Mouse (Mus musculus) hematopoietic stem cell, adult 5-6 weeks (primary cell): ENCODE results near the gene H2-DMb2. TPM values are rescaled to one million over a fixed set of nuclear protein-coding genes. Genes with fewer than 3 reads are reported as not detected.

Source experiments
- ATAC-seq, 2 experiments: fragments of 125-278 bp in 1 of 2; replicated peaks in 1 of 2; 2 replicates each; pipeline ENCODE4 v1.8.0; 2016 to 2017; ENCODE audit warnings: inconsistent platforms in 2 of 2, mild to moderate bottlenecking in 2 of 2, moderate number of reproducible peaks in 2 of 2, low read depth in 1 of 2, moderate TSS enrichment in 1 of 2; ENCODE audit not compliant: low FRiP score in 2 of 2, poor library complexity in 2 of 2, severe bottlenecking in 2 of 2, insufficient read depth in 1 of 2, low TSS enrichment in 1 of 2
- total RNA-seq: library from RNA; stranded (forward); fragments of 172-1452, 232-1000 nt; gene quantifications from 2 replicates; pipeline ENCODE4 v1.2.3, GENCODE M21; 2017

H2-DMb2 gene
- total RNA-seq, 1 experiment from 2014 or later = 4.6 TPM

DNA sequence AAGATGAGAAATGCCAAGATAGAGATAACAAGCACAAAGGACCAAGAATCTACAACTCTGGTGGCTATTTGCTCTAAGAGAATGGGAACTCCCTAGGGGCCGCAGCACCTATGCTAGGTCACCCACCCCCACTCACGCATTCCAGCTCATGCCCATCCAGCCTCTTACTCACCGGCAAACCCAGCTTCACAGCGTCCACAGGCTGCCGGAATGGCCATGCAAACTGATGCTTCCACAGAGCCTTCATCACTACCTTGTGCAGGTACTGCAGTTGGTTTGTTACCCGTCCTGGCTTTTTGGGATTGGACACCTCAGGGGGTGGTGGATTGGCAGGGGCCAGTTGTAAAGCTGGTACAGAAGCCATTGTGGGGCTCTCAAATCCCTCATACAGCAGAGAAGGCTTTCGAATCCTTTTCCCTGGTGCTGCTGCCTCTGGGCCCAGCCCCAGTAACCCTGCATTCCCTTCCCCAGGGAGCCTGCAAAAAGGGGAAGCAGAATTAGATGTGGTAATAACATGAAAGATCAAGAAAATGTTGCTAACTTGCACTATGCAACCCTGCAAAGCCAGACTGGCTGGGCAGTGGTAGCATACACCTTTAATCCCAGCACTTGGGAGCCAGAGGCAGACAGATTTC lies 26.3 kb upstream of the H2-DMb2 start:
- ATAC-seq = no peak

DNA sequence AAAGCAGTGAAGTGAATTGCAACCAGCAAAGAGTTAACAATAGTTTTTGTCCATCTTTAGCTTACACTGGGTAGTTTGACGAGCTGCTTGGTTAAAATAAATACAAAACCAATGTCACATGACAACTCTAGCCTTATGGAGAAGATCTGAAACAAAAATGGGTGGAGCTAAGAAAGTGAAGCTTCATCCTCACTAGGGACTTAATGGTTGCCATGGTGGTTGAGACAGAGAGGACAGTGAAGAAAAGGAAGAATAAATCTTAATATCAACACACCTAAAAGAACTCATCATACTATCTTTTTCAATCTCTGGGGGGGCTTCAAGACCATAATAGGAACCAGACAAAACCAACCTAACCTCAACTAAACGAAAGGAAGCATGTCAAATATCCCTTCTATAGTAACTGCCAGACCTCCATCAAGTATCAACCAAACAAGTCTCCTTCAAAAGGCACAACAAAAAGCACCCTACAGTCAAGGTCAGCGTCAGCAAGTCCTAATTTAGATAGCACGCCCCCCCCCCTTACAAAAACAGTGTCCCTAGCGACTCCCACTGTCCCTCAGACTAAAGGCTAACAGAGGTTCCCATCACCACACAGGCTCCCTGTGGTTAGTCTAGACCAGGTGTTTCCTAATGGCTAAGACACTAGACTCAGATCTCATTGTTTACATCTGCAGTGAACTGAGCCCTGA lies 25.5 kb upstream of the H2-DMb2 start:
- ATAC-seq = no peak

DNA sequence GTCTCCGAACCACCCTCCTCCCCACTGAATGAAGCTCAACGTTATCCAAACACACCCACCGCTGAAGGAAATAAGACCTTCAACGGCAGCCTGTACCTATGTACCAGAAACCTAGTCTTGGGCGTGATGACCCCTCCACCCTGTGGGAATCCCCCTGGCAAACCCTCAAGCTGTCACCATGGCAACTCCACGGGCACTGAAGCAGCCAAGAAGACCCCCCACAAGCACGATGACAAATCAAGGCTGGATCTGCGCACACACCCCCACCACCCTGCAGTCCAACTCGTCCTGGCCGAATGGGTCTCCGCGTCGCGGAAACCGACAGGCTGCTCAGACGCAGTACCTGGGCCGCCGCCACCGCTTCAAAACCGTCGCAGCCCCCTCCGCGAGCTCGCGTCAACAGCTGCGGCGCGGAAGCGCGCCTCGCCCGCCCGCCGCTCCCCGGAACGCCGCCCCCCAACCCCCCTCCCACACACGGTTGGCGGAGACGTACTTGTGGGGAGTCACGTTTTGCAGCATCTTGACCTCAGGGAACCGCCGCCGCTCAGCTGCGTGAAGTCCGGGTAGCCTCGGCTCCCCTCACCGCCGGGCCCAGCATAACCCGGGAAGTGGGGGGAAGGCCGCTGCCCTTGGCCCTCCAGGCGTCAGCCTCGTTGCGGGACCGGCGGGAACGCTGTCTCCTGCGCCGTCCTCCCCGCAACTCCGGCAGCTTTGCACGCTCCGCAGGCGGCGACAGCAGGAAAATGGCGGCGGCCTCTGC lies 24.8 kb upstream of the H2-DMb2 start:
- no peak for ATAC-seq

DNA sequence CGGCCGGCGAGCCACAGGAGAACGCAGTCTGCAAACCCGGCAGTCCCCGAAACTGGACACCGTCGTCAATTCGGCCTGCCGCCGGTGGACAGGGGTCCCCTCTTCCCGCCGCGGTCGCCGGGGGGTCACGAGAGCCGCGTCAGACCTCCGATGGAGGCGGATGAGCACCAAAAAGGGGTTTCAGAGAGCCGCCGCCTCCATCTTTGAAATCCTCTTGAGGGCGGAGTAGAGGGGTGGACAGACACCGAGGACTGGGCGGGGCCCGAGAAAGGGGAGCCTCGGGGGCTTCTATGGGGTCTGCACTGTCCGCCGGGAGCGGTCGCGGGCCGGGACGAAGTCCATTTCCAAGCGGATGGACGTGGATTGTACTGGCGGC lies 24.2 kb upstream of the H2-DMb2 start:
- ATAC-seq = no peak; a peak in 1 of 4 replicates

DNA sequence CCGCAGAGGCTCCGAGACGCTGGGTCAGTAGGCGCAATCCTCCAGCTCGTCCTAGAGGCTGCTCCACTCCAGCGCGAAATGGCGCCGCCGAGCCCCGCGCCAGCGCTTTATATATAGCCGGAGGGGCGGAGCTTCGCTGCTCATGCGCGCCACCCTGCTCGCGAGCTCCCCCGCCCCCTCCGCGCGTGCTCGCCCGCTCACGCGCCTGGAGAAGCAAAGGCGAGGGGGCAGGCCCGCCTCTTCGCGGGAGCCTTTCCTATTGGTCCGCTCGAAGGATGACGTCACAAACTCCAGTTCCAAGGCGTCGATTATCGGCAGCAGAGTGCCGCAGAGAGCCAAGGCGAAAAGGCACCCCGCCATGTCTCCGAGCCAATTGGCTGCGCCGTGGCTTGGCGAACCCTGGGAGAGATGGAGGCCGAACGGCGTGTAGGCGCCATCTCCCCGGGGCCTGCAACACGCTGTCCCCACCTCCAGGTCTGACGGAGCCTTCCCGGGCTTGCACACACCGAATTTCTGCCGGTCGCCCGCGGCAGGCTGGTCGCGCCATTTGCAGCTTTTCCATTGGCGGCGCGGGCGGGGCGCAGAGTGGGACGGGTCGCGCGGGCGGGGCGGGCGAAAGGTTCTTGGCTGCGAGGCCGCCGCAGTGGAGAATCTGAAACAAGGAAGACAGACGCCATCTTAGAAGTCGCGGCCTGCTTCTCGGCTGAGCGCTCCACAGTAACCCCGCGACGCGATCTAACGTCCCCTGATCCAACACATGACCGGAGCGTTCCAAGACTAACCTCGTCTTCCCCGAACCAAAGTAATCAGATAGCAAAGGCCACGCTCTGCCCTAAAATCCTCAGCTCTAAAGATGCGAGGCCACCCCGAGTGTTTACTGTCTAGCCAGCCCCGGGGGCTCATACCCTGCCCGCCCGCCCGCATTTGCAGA lies 23.6 kb upstream of the H2-DMb2 start, which contains the start of gene H2-DMa:
Gene H2-DMa, plus strand, starts transcription at position 293 of the 931 bp plus-strand sequence.
- ATAC-seq = peak; percentile 50 to 57

DNA sequence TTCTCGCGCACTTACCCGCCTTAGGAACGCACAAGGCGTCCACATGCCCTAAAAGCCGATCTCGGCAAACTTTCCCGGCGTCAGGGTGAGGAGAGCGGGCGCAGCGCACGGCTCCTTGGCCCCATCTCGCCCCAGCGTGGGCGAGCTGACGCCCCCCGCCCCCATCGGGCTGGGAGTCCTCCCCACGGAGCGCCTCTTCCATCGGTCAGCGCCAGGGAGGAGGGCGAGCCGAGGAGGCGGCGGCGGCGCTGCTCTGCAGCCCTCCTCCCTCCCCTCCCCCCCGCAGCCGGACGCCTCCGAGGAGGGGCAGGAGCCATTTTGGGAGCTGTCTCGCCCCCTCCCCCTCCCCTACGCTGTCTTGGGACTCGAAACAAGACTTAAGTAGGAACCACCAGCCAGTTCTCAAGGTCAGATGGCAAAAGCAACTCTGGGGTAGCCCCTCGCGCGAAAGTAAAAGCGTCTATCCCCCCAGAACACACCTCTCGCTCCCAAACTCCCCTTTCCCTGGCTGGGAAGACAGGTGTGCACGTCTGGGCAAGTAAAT lies 22.9 kb upstream of the H2-DMb2 start:
- ATAC-seq = no peak

DNA sequence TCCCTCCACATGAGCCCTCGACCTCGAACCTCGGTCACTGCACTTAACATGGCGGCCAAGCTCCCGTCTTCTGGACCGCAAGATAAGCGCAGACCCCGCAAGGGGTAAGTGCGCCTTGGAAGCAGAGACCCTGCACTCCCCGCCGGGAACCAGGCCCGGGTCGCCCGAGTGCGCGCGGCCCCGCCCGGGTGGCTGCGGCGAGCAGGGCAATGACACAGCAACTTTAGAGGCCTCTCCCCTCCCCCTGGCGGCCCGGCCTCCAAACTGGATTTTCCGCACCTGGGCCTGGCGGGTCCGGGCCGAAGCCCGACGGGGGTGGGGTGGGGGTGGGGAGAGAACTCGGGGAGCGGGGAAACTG lies 22.3 kb upstream of the H2-DMb2 start:
- peak in 1 of 2 experiments; percentile 16; a peak in 2 of 4 replicates for ATAC-seq

DNA sequence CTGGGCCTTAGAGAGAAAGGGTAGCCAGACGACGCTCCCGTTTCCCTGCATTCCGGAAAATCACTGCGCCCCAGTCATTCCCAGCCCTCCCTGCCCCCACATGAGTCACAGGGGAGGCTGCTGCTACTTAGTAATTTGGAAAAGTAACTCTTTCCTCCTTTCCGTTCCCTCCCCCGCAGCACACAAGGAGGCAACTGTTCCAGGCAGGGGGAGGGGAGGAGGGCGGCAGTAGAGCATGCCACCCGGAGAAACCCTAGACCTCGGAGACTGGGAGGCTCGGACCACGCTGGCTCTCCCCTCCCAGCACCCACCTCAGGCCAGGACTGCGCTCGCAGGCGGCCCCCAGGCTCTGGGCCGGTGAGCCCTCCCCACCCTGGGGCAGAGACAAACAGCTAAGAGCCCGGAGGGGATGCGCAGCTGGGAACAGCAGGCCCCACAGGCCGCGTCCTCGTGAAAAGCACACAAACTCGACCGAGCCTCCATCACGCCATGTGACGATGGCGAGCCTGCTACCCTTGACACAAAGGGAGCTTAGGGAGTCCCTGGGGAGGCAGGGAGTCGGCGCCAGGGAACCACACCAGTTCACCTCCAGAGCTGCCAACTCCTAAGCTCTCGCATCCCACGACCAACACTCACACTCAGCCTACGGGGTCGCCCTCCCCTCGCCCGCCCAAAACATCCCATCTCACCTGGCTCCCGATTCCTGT lies 21.8 kb upstream of the H2-DMb2 start:
- no peak for ATAC-seq

DNA sequence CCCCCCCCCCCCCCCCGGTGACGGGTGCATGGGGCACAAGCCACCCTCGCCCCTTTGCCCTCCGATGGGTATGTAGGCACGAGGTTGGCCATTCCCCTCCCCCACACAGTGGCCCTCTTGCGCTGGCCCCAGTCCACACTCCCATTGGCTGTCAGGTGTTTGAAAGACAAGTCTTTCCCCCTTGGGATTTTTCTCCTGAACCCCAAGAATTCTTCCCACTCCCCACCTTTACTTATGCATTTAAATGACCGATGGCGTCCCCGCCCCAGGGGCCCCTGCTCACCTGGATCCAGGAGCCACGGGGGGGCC lies 21.3 kb upstream of the H2-DMb2 start:
- ATAC-seq = no peak

DNA sequence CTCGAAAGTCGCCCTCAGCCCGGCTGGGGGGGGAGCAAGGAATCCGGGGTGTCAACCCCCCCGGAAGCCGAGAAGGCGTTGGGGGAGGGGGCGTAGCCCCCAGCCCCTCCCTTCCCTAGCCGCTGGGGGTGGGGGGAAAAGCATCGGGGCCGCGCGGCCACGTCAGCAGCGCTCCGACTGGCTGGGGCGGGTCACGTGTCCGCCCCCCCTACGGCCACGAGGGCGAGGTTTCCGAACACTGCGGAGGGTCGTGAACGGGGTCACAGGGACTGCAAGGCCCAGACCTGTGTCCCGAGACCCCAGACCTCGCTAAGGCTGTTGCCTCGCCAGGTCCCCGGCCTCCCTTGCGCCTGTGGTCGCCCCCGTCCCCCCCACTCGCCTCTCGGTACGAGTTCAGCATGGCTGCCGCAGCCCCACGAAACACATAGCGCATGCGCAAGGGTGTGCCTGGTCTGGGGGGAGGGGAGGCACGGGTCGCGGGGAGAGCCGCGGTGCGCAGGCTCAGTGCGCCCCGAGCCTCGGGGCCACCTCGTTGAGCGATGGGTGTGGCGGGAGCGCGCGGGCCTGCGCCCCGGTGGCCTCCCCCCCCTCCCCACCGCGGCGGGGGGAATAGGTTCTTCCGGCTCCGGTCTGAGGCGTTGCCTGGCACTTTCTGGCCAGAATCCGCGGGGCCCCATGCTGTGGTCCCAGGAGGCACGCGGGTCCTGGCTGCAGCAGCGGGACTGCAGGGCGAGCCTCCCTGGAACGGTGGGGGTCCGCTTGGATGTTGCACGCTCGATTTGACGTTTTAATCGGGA lies 20.7 kb upstream of the H2-DMb2 start, which contains the start of gene Brd2:
Gene Brd2, minus strand, starts transcription at position 447 of the 797 bp plus-strand sequence.
- peak; percentile 14 to 34 for ATAC-seq

DNA sequence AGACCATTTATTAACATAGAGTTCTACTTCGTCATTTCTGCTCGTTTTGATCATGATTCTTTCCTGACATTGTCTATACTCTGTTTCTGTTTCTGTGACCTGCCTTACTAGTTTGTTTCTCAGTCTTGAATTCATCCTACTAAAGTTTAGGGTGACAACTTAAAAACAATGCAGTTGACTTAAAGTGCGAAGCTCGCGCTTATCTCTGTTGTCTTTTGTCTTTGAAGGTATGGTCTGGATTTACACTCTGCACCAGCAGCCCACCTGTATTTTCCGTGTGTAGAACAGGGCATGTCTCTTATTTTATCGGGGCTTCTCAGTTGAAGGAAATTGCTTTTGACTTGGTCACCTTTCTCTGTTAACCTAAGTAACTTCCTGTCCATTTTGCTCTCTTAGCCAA lies 20.0 kb upstream of the H2-DMb2 start:
- ATAC-seq = no peak

DNA sequence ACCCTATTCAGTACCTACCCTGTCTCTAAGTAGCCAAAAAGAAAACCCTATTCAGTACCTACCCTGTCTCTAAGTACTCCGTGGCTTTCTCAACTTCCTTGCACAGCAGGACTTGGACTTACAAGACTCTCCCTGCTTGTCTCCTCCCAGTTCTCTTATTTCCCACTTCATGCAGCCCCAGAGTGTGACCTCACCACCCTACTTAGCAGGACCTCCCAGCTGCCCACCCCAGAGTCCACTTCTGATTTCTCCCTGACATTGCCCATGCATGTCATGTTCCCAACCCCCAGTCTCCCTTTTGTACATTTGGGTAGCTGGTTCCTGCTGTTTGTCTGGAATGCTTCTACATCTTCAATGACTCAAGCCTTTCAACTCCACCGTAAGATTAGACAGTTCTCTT lies 19.6 kb upstream of the H2-DMb2 start:
- ATAC-seq = no peak

DNA sequence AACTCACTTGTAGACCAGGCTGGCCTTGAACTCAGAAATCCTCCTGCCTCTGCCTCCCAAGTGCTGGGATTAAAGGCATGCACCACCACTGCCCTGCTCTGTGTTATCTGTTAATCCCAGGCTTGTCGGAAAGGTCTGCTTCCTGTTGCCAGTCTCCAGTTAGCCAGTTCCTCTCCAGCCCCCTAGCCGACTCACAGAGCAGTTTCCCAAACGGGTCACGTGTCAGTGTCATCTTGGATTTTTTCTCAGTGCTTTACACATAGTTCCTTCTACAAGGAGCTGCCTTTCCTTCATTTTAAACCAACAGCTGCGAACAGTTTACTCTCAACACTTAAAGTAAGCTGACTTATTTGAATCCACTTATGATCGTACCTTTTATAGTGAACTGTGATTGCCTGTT lies 18.5 kb upstream of the H2-DMb2 start:
- no peak for ATAC-seq

DNA sequence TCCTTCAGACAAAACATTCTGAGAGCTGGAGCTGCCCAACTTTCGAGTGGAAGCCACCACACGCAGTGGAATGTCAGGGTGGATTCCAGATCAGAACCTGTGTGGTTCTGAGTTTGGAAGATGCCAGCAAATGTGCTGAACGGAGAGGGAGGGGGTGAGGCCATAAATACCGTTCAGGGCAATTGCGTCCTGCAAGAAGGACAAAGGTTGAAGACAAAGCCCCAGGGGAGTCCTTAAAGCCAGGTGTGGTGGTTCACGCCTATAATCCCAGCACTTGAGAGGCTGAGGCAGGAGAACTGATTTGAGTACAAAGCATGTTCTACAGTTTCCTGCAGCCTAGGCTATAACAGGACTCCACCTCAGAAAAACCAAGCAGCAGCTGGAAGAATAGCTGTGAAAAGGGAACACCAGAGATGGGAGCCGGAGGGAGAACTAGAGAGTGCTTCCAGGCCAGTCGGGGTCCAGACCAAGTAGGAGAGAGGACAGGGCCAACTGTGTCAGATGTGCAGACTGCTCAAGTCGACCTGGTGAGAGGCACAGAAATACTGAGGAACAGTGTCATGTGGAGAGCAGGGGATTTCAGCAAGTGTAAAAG lies 16.2 kb upstream of the H2-DMb2 start:
- ATAC-seq = no peak

DNA sequence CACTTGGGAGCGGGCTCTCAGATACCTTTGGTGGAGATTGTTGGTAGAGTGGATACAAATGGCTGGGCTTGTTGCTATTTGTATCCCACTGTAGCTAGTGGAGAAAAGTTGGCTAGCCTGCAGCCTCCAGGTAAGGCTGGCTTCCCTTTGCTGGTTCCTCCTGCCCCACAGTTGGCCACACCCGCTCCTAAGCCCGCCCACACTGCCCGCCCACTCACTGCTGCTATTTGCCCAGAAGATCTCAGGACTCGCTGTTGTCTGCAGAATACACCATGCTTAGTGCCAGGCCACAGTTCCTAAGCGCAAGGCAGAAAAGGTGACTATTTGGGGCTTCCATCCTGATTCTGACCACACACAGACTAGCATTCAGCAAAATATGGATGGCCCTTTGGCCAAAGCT lies 15.6 kb upstream of the H2-DMb2 start:
- ATAC-seq = peak; percentile 63 to 70
